Mouse (Mus musculus): Measurements from ENCODE around the gene Luzp2. TPM values are rescaled to one million over a fixed set of nuclear protein-coding genes. Genes with fewer than 3 reads are reported as not detected.

The Luzp2 gene
- total RNA-seq (2023): not detected

GRCm38 (mm10) chr7:54835372-54835851, at the start of gene Luzp2:
Gene Luzp2, plus strand, starts transcription at chr7:54835498.

